Mouse (Mus musculus) embryo, embryonic 11.5 days (tissue): ENCODE results near the gene 1700018F24Rik.
"Not testable (repeated sequence)": the region's sequence is repeated elsewhere in the genome, so short reads cannot be mapped to it uniquely, and the experiment has no call there.

Experiments used
- DNase-seq: peaks from one replicate; pipeline ENCODE4 v3.0.0-alpha.2; 2012; ENCODE audit warnings: low read depth, low spot score

Gene 1700018F24Rik

GRCm38 (mm10) chr5:145081866-145082613 lies 39.2 kb downstream of the 1700018F24Rik start:
- no peak for DNase-seq

GRCm38 (mm10) chr5:145083201-145083600 lies 40.4 kb downstream of the 1700018F24Rik start:
- DNase-seq: not testable (repeated sequence)

- peak; percentile 92 for DNase-seq
Observed at GRCm38 (mm10) chr5:145083632-145084451, 41.1 kb downstream of the 1700018F24Rik start, which contains the start of the genes Arpc1a and Kpna7. Gene Arpc1a (plus strand): TSS chr5:145083830. Gene Kpna7 (minus strand): TSS chr5:145084030.

DNA sequence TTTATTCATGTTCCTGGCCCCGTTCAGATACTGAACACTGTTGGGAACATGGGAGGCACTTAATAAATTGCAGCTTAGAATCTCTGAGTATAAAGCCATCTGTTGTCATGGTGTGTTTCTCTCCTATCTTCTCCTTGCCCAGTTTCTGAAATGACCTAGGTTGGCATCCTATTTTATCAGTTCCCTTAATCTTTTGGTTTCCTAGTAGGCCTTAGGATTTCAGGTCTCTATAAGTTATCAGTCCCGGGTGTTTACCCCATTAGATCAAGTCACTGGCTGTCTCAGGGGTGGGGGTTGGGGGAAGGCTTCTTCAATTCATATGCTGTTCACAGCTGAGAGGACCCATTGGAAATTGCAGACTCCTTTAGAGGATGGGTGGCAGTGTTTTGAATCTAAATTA lies 42.0 kb downstream of the 1700018F24Rik start:
- DNase-seq: no peak

GRCm38 (mm10) chr5:145088186-145088585 lies 45.4 kb downstream of the 1700018F24Rik start:
- DNase-seq: no peak

- no peak for DNase-seq
Observed at GRCm38 (mm10) chr5:145089878-145090277, 47.1 kb downstream of the 1700018F24Rik start.
